Mouse (Mus musculus) G1E (cell line): ENCODE data around the gene Ctla4.

ENCODE experiments used
- CTCF ChIP-seq: IDR thresholded peaks from 2 replicates; pipeline ENCODE4 v1.5.1; 2012; ENCODE audit warnings: low read depth, low read length, inconsistent platforms, mixed read lengths
- GATA1 ChIP-seq: IDR thresholded peaks from 2 replicates; pipeline ENCODE4 v1.6.1; 2012; ENCODE audit warnings: borderline replicate concordance, low read length, inconsistent platforms, mixed read lengths
- GATA2 ChIP-seq: IDR thresholded peaks from 2 replicates; pipeline ENCODE4 v1.6.1; 2012; ENCODE audit warnings: low read depth, low read length, inconsistent platforms, borderline replicate concordance
- POLR2AphosphoS5 ChIP-seq: IDR thresholded peaks from 2 replicates; pipeline ENCODE4 v1.6.1; 2012; ENCODE audit warnings: low read depth, low read length, inconsistent platforms; ENCODE audit not compliant: insufficient replicate concordance
- TAL1 ChIP-seq: conservative IDR thresholded peaks from 2 replicates; pipeline ENCODE4 v1.6.1; 2012; ENCODE audit warnings: low read depth, low read length, inconsistent platforms, mixed read lengths

GRCm38 (mm10) chr1:60953686-60954085 is 66.9 kb downstream of the Ctla4 start:
- TF ChIP-seq CTCF (no peak), POLR2AphosphoS5 (no peak), TAL1 (no peak), GATA1 (no peak), GATA2 (no peak)
